Mouse (Mus musculus) lung, postnatal 25 days (tissue): ENCODE data around the gene Fabp6.

ENCODE experiments used
- DNase-seq: peaks from one replicate; pipeline ENCODE4 v3.0.0; 2022; ENCODE audit warnings: low spot score

The Fabp6 gene

GRCm38 (mm10) chr11:43601440-43601839 lies at the start of gene Fabp6:
Gene Fabp6, minus strand, starts transcription at chr11:43601540.
- DNase-seq = no peak

GRCm38 (mm10) chr11:43645286-43645685 lies 43.9 kb upstream of the Fabp6 start:
- no peak for DNase-seq

- peak; percentile 83 for DNase-seq
These were observed 41.8 kb upstream of the Fabp6 start for GRCm38 (mm10) chr11:43643180-43643591.

GRCm38 (mm10) chr11:43638486-43638885 lies 37.1 kb upstream of the Fabp6 start:
- DNase-seq = no peak

GRCm38 (mm10) chr11:43636761-43637160 lies 35.4 kb upstream of the Fabp6 start:
- DNase-seq = no peak

- DNase-seq = peak; percentile 59
These were observed 32.5 kb upstream of the Fabp6 start for GRCm38 (mm10) chr11:43633658-43634401.

- no peak for DNase-seq
These were observed 31.8 kb upstream of the Fabp6 start for GRCm38 (mm10) chr11:43633165-43633564.

GRCm38 (mm10) chr11:43632566-43632965 lies 31.2 kb upstream of the Fabp6 start:
- DNase-seq = no peak

GRCm38 (mm10) chr11:43631645-43632044 lies 30.3 kb upstream of the Fabp6 start:
- DNase-seq = no peak

GRCm38 (mm10) chr11:43626927-43627645 lies 25.7 kb upstream of the Fabp6 start:
- no peak for DNase-seq

GRCm38 (mm10) chr11:43626300-43626926 lies 25.1 kb upstream of the Fabp6 start:
- peak; percentile 31 for DNase-seq

- no peak for DNase-seq
These were observed 23.0 kb upstream of the Fabp6 start for GRCm38 (mm10) chr11:43624341-43624740.

- DNase-seq = no peak
These were observed 20.4 kb upstream of the Fabp6 start for GRCm38 (mm10) chr11:43621769-43622168.

GRCm38 (mm10) chr11:43618403-43618802 lies 17.1 kb upstream of the Fabp6 start:
- DNase-seq = no peak

- no peak for DNase-seq
These were observed 16.6 kb upstream of the Fabp6 start for GRCm38 (mm10) chr11:43617924-43618323.

- peak; percentile 67 for DNase-seq
These were observed 11.6 kb upstream of the Fabp6 start for GRCm38 (mm10) chr11:43612834-43613488.

- peak; percentile 28 for DNase-seq
These were observed 9.3 kb upstream of the Fabp6 start for GRCm38 (mm10) chr11:43610662-43611033.

- DNase-seq = no peak
These were observed 8.8 kb upstream of the Fabp6 start for GRCm38 (mm10) chr11:43610006-43610661.

- DNase-seq = no peak
These were observed 7.1 kb upstream of the Fabp6 start for GRCm38 (mm10) chr11:43608440-43608839.

GRCm38 (mm10) chr11:43605859-43606258 lies 4.5 kb upstream of the Fabp6 start:
- no peak for DNase-seq

- no peak for DNase-seq
These were observed 3.6 kb upstream of the Fabp6 start for GRCm38 (mm10) chr11:43604891-43605290.

GRCm38 (mm10) chr11:43604207-43604606 lies 2.9 kb upstream of the Fabp6 start:
- no peak for DNase-seq
